Mouse (Mus musculus): ENCODE data around the gene Hinfp. TPM values are rescaled to one million over a fixed set of nuclear protein-coding genes. Genes with fewer than 3 reads are reported as not detected.
A peak's percentile ranks its signal among the peaks of the same experiment; 100 is the strongest.

Gene Hinfp
- total RNA-seq (2014; fragmentation: Nextera tagmentation) (26.3 and 46.1 TPM in 2 replicates), total RNA-seq (2017) (22.0 and 23.1 TPM in 2 replicates), polyA plus RNA-seq (2012) (5.4 and 8.4 TPM in 2 replicates)

DNA sequence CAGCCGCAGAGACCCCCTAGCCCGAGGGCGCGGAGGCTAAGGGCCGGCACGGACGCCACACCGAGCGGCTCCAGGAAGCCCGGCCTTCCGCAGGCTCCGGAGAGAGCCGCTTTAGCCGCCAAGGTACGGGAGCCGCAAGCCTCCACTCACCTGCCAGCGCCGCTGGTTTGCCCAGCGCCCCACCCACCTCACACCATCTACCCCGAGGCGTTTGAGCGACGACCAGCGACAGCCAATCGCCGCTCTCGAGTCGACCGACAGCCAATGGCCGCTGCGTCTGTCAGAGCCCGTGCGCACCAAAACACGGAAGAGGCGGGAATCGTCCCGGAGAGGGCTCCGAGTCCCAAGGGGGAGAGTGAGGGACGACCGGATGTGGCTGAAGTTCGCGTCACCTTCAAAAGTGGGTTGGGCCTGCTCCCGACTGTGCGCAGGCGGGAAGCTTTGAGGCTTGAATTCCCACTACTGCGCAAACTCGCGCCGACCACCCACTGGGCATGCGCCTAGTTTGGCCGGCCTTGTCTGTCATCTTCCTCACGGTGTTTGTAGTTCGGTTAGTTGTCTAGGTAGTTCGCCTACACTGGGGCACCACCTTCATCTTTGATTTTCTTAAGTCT, at the start of gene Hinfp:
TSS of gene Hinfp (minus strand) at position 206 of the 614 bp plus-strand sequence.
- H3K36me3 ChIP-seq (replicated peaks) = peaks cover 41% of the 10 kb centered on the region
- TF ChIP-seq GATA1 (IDR thresholded peaks at IDR 0.05; ENCODE audit: borderline replicate concordance, low read length) (no peak), GATA2 (IDR thresholded peaks at IDR 0.05; ENCODE audit: borderline replicate concordance, low read depth, low read length) (no peak), TAL1 (conservative IDR thresholded peaks at IDR 0.05; ENCODE audit: low read depth, low read length) (no peak), CTCF (IDR thresholded peaks at IDR 0.05; ENCODE audit: low read depth, low read length) (no peak), POLR2AphosphoS5 (IDR thresholded peaks at IDR 0.05; ENCODE audit: insufficient replicate concordance, low read depth, low read length) (no peak)
- peaks cover 34% of the 10 kb centered on the region for H3K4me1 ChIP-seq (ENCODE audit: insufficient read depth, low read depth, low read length)
- H3K4me3 ChIP-seq (ENCODE audit: low read depth, low read length) = peak within 1 kb of the TSS; percentile 93
- no peaks in the 10 kb centered on the region for H3K27me3 ChIP-seq (ENCODE audit: insufficient read depth, low read length)
- peak; percentile 99 for DNase-seq (ENCODE audit: low spot score)
- H3K9me3 ChIP-seq (replicated peaks) = no peaks in the 10 kb centered on the region
- peak; percentile 99 for ATAC-seq (ENCODE audit: extremely low read depth, insufficient number of reproducible peaks, low FRiP score, poor library complexity, severe bottlenecking)

GRCm38 (mm10) chr9:44353142-44353541, 47.7 kb upstream of the Hinfp start:
- no peak for ATAC-seq (ENCODE audit: extremely low read depth, insufficient number of reproducible peaks, low FRiP score, poor library complexity, severe bottlenecking)
- peaks cover 93% of the 10 kb centered on the region for H3K36me3 ChIP-seq (replicated peaks)
- no peak for DNase-seq (ENCODE audit: low spot score)
- H3K4me3 ChIP-seq (ENCODE audit: low read depth, low read length) = no peak overlapping the region
- H3K4me1 ChIP-seq (ENCODE audit: insufficient read depth, low read depth, low read length) = peaks cover 23% of the 10 kb centered on the region
- no peaks in the 10 kb centered on the region for H3K27me3 ChIP-seq (ENCODE audit: insufficient read depth, low read length)
- TF ChIP-seq POLR2AphosphoS5 (IDR thresholded peaks at IDR 0.05; ENCODE audit: insufficient replicate concordance, low read depth, low read length) (no peak), TAL1 (conservative IDR thresholded peaks at IDR 0.05; ENCODE audit: low read depth, low read length) (no peak), CTCF (IDR thresholded peaks at IDR 0.05; ENCODE audit: low read depth, low read length) (no peak), GATA1 (IDR thresholded peaks at IDR 0.05; ENCODE audit: borderline replicate concordance, low read length) (no peak), GATA2 (IDR thresholded peaks at IDR 0.05; ENCODE audit: borderline replicate concordance, low read depth, low read length) (no peak)
- no peaks in the 10 kb centered on the region for H3K9me3 ChIP-seq (replicated peaks)

DNA sequence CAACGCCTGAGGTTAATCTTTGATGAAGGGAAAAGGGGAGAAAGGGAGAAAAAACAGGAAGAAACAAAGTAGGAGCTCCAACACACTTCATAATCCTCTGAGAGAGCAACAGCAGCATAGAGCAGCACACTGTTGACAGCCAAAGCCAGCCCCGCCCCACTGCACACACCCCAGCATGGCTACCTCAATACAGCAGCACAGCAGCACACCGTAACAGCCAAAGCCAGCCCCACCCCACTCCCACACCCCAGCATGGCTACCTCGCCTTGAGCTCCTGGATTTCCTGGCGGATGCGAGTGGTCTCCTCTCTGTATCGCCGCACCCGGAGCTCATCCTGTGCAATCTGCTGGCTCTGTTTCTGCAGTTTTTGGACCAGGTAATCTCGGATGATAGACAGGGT, 46.9 kb upstream of the Hinfp start:
- no peaks in the 10 kb centered on the region for H3K27me3 ChIP-seq (ENCODE audit: insufficient read depth, low read length)
- no peak for ATAC-seq (ENCODE audit: extremely low read depth, insufficient number of reproducible peaks, low FRiP score, poor library complexity, severe bottlenecking)

GRCm38 (mm10) chr9:44351396-44351795, 45.9 kb upstream of the Hinfp start:
- no peaks in the 10 kb centered on the region for H3K9me3 ChIP-seq (replicated peaks)
- DNase-seq (ENCODE audit: low spot score) (no peak), ATAC-seq (ENCODE audit: extremely low read depth, insufficient number of reproducible peaks, low FRiP score, poor library complexity, severe bottlenecking) (no peak)
- TF ChIP-seq CTCF (IDR thresholded peaks at IDR 0.05; ENCODE audit: low read depth, low read length) (no peak), GATA2 (IDR thresholded peaks at IDR 0.05; ENCODE audit: borderline replicate concordance, low read depth, low read length) (no peak), GATA1 (IDR thresholded peaks at IDR 0.05; ENCODE audit: borderline replicate concordance, low read length) (no peak), POLR2AphosphoS5 (IDR thresholded peaks at IDR 0.05; ENCODE audit: insufficient replicate concordance, low read depth, low read length) (no peak), TAL1 (conservative IDR thresholded peaks at IDR 0.05; ENCODE audit: low read depth, low read length) (no peak)
- H3K36me3 ChIP-seq (replicated peaks) = peaks cover 96% of the 10 kb centered on the region
- H3K27me3 ChIP-seq (ENCODE audit: insufficient read depth, low read length) = no peaks in the 10 kb centered on the region
- H3K4me3 ChIP-seq (ENCODE audit: low read depth, low read length) = no peak overlapping the region
- peaks cover 23% of the 10 kb centered on the region for H3K4me1 ChIP-seq (ENCODE audit: insufficient read depth, low read depth, low read length)

More for the DNA sequence above, 46.9 kb upstream of the Hinfp start:
- no peak for DNase-seq (ENCODE audit: low spot score)
- Histone ChIP-seq H3K36me3 (replicated peaks) (peaks cover 94% of the 10 kb centered on the region), H3K4me1 (ENCODE audit: insufficient read depth, low read depth, low read length) (peaks cover 24% of the 10 kb centered on the region), H3K9me3 (replicated peaks) (no peaks in the 10 kb centered on the region), H3K4me3 (ENCODE audit: low read depth, low read length) (no peak overlapping the region)
- TF ChIP-seq CTCF (IDR thresholded peaks at IDR 0.05; ENCODE audit: low read depth, low read length) = no peak
- TF ChIP-seq GATA2 (IDR thresholded peaks at IDR 0.05; ENCODE audit: borderline replicate concordance, low read depth, low read length) = no peak
- TF ChIP-seq TAL1 (conservative IDR thresholded peaks at IDR 0.05; ENCODE audit: low read depth, low read length) = no peak

GRCm38 (mm10) chr9:44348546-44348945, 43.1 kb upstream of the Hinfp start:
- TF ChIP-seq CTCF (IDR thresholded peaks at IDR 0.05; ENCODE audit: low read depth, low read length) (no peak), GATA2 (IDR thresholded peaks at IDR 0.05; ENCODE audit: borderline replicate concordance, low read depth, low read length) (no peak), TAL1 (conservative IDR thresholded peaks at IDR 0.05; ENCODE audit: low read depth, low read length) (no peak), POLR2AphosphoS5 (IDR thresholded peaks at IDR 0.05; ENCODE audit: insufficient replicate concordance, low read depth, low read length) (no peak), GATA1 (IDR thresholded peaks at IDR 0.05; ENCODE audit: borderline replicate concordance, low read length) (no peak)
- H3K36me3 ChIP-seq (replicated peaks) = peaks cover 80% of the 10 kb centered on the region
- ATAC-seq (ENCODE audit: extremely low read depth, insufficient number of reproducible peaks, low FRiP score, poor library complexity, severe bottlenecking) = no peak

GRCm38 (mm10) chr9:44347621-44348020, 42.1 kb upstream of the Hinfp start:
- DNase-seq (ENCODE audit: low spot score) (no peak), ATAC-seq (ENCODE audit: extremely low read depth, insufficient number of reproducible peaks, low FRiP score, poor library complexity, severe bottlenecking) (no peak)
- H3K36me3 ChIP-seq (replicated peaks) = peaks cover 73% of the 10 kb centered on the region
- TF ChIP-seq POLR2AphosphoS5 (IDR thresholded peaks at IDR 0.05; ENCODE audit: insufficient replicate concordance, low read depth, low read length) (no peak), TAL1 (conservative IDR thresholded peaks at IDR 0.05; ENCODE audit: low read depth, low read length) (no peak), CTCF (IDR thresholded peaks at IDR 0.05; ENCODE audit: low read depth, low read length) (no peak), GATA1 (IDR thresholded peaks at IDR 0.05; ENCODE audit: borderline replicate concordance, low read length) (no peak), GATA2 (IDR thresholded peaks at IDR 0.05; ENCODE audit: borderline replicate concordance, low read depth, low read length) (no peak)
- peaks cover 37% of the 10 kb centered on the region for H3K4me1 ChIP-seq (ENCODE audit: insufficient read depth, low read depth, low read length)
- no peak overlapping the region for H3K4me3 ChIP-seq (ENCODE audit: low read depth, low read length)
- H3K27me3 ChIP-seq (ENCODE audit: insufficient read depth, low read length) = no peaks in the 10 kb centered on the region
- H3K9me3 ChIP-seq (replicated peaks) = no peaks in the 10 kb centered on the region

More at GRCm38 (mm10) chr9:44348546-44348945, 43.1 kb upstream of the Hinfp start:
- H3K4me1 ChIP-seq (ENCODE audit: insufficient read depth, low read depth, low read length) = peaks cover 34% of the 10 kb centered on the region
- no peak for DNase-seq (ENCODE audit: low spot score)
- no peak overlapping the region for H3K4me3 ChIP-seq (ENCODE audit: low read depth, low read length)
- H3K27me3 ChIP-seq (ENCODE audit: insufficient read depth, low read length) = no peaks in the 10 kb centered on the region
- H3K9me3 ChIP-seq (replicated peaks) = no peaks in the 10 kb centered on the region

All from G1E (cell line).